Mouse (Mus musculus): ENCODE measurements around the gene Tenm3. TPM values are rescaled to one million over a fixed set of nuclear protein-coding genes. Genes with fewer than 3 reads are reported as not detected.
A peak's percentile ranks its signal among the peaks of the same experiment; 100 is the strongest.

Gene Tenm3
- polyA plus RNA-seq, 1 experiment from 2014 or later = 49.6 TPM

GRCm38 (mm10) chr8:48449625-48450024 is 394.1 kb downstream of the Tenm3 start:
- WGBS = 12% methylated on average over 3 of the region's 3 CpGs
- Histone ChIP-seq H3K4me2 (no peak overlapping the region), H3K9ac (no peak overlapping the region), H3K4me3 (no peak overlapping the region), H3K27ac (no peak overlapping the region), H3K27me3 (replicated peaks) (no peaks in the 10 kb centered on the region), H3K9me3 (no peaks in the 10 kb centered on the region), H3K36me3 (replicated peaks) (no peaks in the 10 kb centered on the region), H3K4me1 (peaks cover 23% of the 10 kb centered on the region)
- no peak for ATAC-seq (replicated peaks)

- Histone ChIP-seq H3K36me3 (replicated peaks) (no peaks in the 10 kb centered on the region), H3K9ac (no peak overlapping the region), H3K9me3 (no peaks in the 10 kb centered on the region), H3K4me2 (no peak overlapping the region), H3K27ac (no peak overlapping the region), H3K27me3 (replicated peaks) (no peaks in the 10 kb centered on the region), H3K4me1 (peaks cover 15% of the 10 kb centered on the region), H3K4me3 (no peak overlapping the region)
- WGBS = 85% methylated on average over 4 of the region's 4 CpGs
- no peak for ATAC-seq (replicated peaks)
Measured at GRCm38 (mm10) chr8:48445690-48446089, 398.1 kb downstream of the Tenm3 start.

- no peak for ATAC-seq (replicated peaks)
- H3K9me3 ChIP-seq = no peaks in the 10 kb centered on the region
- H3K27ac ChIP-seq = no peak overlapping the region
- no peak overlapping the region for H3K4me3 ChIP-seq
- H3K27me3 ChIP-seq (replicated peaks) = no peaks in the 10 kb centered on the region
- H3K9ac ChIP-seq = no peak overlapping the region
- H3K4me1 ChIP-seq = peaks cover 12% of the 10 kb centered on the region
- WGBS = 88% methylated on average over 12 of the region's 12 CpGs
- no peak overlapping the region for H3K4me2 ChIP-seq
- no peaks in the 10 kb centered on the region for H3K36me3 ChIP-seq (replicated peaks)
Measured at GRCm38 (mm10) chr8:48439491-48439890, 404.3 kb downstream of the Tenm3 start.

- WGBS = 11% methylated on average over 16 of the region's 16 CpGs
- no peaks in the 10 kb centered on the region for H3K27me3 ChIP-seq (replicated peaks)
- no peaks in the 10 kb centered on the region for H3K36me3 ChIP-seq (replicated peaks)
- H3K4me1 ChIP-seq = peaks cover 12% of the 10 kb centered on the region
- H3K4me3 ChIP-seq = no peak overlapping the region
- no peaks in the 10 kb centered on the region for H3K9me3 ChIP-seq
- peak overlapping the region; percentile 46; the same call in 1 of the 2 replicates for H3K27ac ChIP-seq
- peak overlapping the region; percentile 25 for H3K4me2 ChIP-seq
- H3K9ac ChIP-seq = no peak overlapping the region
- ATAC-seq (replicated peaks) = peak; percentile 53; the same call in 1 of the 2 replicates
Measured at GRCm38 (mm10) chr8:48437523-48438207, 406.1 kb downstream of the Tenm3 start.

GRCm38 (mm10) chr8:48425101-48425500 is 418.6 kb downstream of the Tenm3 start:
- ATAC-seq (replicated peaks) = no peak
- 88% methylated on average over 11 of the region's 11 CpGs for WGBS
- Histone ChIP-seq H3K4me2 (no peak overlapping the region), H3K9ac (no peak overlapping the region), H3K27me3 (replicated peaks) (no peaks in the 10 kb centered on the region), H3K36me3 (replicated peaks) (no peaks in the 10 kb centered on the region), H3K27ac (no peak overlapping the region), H3K4me1 (no peaks in the 10 kb centered on the region), H3K9me3 (no peaks in the 10 kb centered on the region), H3K4me3 (no peak overlapping the region)

GRCm38 (mm10) chr8:48417714-48418113 is 426.0 kb downstream of the Tenm3 start:
- Histone ChIP-seq H3K4me3 (no peak overlapping the region), H3K9me3 (no peaks in the 10 kb centered on the region), H3K36me3 (replicated peaks) (no peaks in the 10 kb centered on the region), H3K4me1 (peaks cover 6% of the 10 kb centered on the region), H3K9ac (no peak overlapping the region), H3K27me3 (replicated peaks) (no peaks in the 10 kb centered on the region), H3K27ac (no peak overlapping the region), H3K4me2 (no peak overlapping the region)
- no peak for ATAC-seq (replicated peaks)
- WGBS = 53% methylated on average over 11 of the region's 11 CpGs

GRCm38 (mm10) chr8:48410916-48411315 is 432.8 kb downstream of the Tenm3 start:
- H3K9ac ChIP-seq = no peak overlapping the region
- 97% methylated on average over 8 of the region's 8 CpGs for WGBS
- ATAC-seq (replicated peaks) = no peak
- H3K27ac ChIP-seq = no peak overlapping the region
- H3K27me3 ChIP-seq (replicated peaks) = no peaks in the 10 kb centered on the region
- H3K4me2 ChIP-seq = no peak overlapping the region
- no peak overlapping the region for H3K4me3 ChIP-seq
- H3K4me1 ChIP-seq = no peaks in the 10 kb centered on the region
- no peaks in the 10 kb centered on the region; the same call in 1 of the 2 replicates for H3K9me3 ChIP-seq
- no peaks in the 10 kb centered on the region for H3K36me3 ChIP-seq (replicated peaks)

GRCm38 (mm10) chr8:48400572-48400972 is 443.2 kb downstream of the Tenm3 start:
- Histone ChIP-seq H3K27me3 (replicated peaks) (no peaks in the 10 kb centered on the region), H3K36me3 (replicated peaks) (no peaks in the 10 kb centered on the region), H3K4me3 (peak overlapping the region; percentile 9; the same call in 1 of the 2 replicates), H3K9ac (no peak overlapping the region), H3K9me3 (no peaks in the 10 kb centered on the region), H3K27ac (peak overlapping the region; percentile 40), H3K4me1 (peaks cover 9% of the 10 kb centered on the region; the same call in 1 of the 2 replicates), H3K4me2 (peak overlapping the region; percentile 40)
- 15% methylated on average over 12 of the region's 12 CpGs for WGBS
- ATAC-seq (replicated peaks) = peak; percentile 75

- Histone ChIP-seq H3K9me3 (no peaks in the 10 kb centered on the region), H3K4me1 (peaks cover 5% of the 10 kb centered on the region; the same call in 1 of the 2 replicates), H3K9ac (no peak overlapping the region), H3K36me3 (replicated peaks) (no peaks in the 10 kb centered on the region), H3K4me3 (no peak overlapping the region), H3K27me3 (replicated peaks) (no peaks in the 10 kb centered on the region), H3K27ac (no peak overlapping the region), H3K4me2 (no peak overlapping the region)
- WGBS = 65% methylated on average over 10 of the region's 10 CpGs
- ATAC-seq (replicated peaks) = no peak
Measured at GRCm38 (mm10) chr8:48385833-48386232, 457.9 kb downstream of the Tenm3 start.

GRCm38 (mm10) chr8:48380035-48380434 is 463.7 kb downstream of the Tenm3 start:
- Histone ChIP-seq H3K27me3 (replicated peaks) (no peaks in the 10 kb centered on the region), H3K9me3 (no peaks in the 10 kb centered on the region), H3K9ac (no peak overlapping the region), H3K4me3 (no peak overlapping the region), H3K4me1 (no peaks in the 10 kb centered on the region), H3K4me2 (no peak overlapping the region), H3K27ac (no peak overlapping the region), H3K36me3 (replicated peaks) (no peaks in the 10 kb centered on the region)
- 88% methylated on average over 12 of the region's 12 CpGs for WGBS
- ATAC-seq (replicated peaks) = no peak

GRCm38 (mm10) chr8:48376774-48377173 is 467.0 kb downstream of the Tenm3 start:
- Histone ChIP-seq H3K36me3 (replicated peaks) (no peaks in the 10 kb centered on the region), H3K4me3 (no peak overlapping the region), H3K27me3 (replicated peaks) (no peaks in the 10 kb centered on the region), H3K27ac (0 out of 2 replicates have a peak overlapping the region, but pooled peaks have one; percentile 42), H3K9me3 (no peaks in the 10 kb centered on the region), H3K9ac (no peak overlapping the region), H3K4me1 (no peaks in the 10 kb centered on the region), H3K4me2 (no peak overlapping the region)
- WGBS = 73% methylated on average over 6 of the region's 6 CpGs
- peak; percentile 60; the same call in 1 of the 2 replicates for ATAC-seq (replicated peaks)

GRCm38 (mm10) chr8:48375183-48375582 is 468.6 kb downstream of the Tenm3 start:
- WGBS = 57% methylated on average over 5 of the region's 5 CpGs
- H3K4me2 ChIP-seq = no peak overlapping the region
- H3K27me3 ChIP-seq (replicated peaks) = no peaks in the 10 kb centered on the region
- H3K4me3 ChIP-seq = no peak overlapping the region
- no peaks in the 10 kb centered on the region for H3K9me3 ChIP-seq
- no peaks in the 10 kb centered on the region for H3K4me1 ChIP-seq
- no peak overlapping the region for H3K27ac ChIP-seq
- no peak for ATAC-seq (replicated peaks)
- H3K36me3 ChIP-seq (replicated peaks) = no peaks in the 10 kb centered on the region
- H3K9ac ChIP-seq = no peak overlapping the region

- Histone ChIP-seq H3K9ac (no peak overlapping the region), H3K4me3 (no peak overlapping the region), H3K4me1 (no peaks in the 10 kb centered on the region), H3K27ac (no peak overlapping the region), H3K36me3 (replicated peaks) (no peaks in the 10 kb centered on the region), H3K9me3 (no peaks in the 10 kb centered on the region), H3K4me2 (no peak overlapping the region), H3K27me3 (replicated peaks) (no peaks in the 10 kb centered on the region)
- no peak for ATAC-seq (replicated peaks)
- 93% methylated on average over 11 of the region's 11 CpGs for WGBS
Measured at GRCm38 (mm10) chr8:48373404-48373803, 470.3 kb downstream of the Tenm3 start.
